Mouse (Mus musculus) neutrophil, adult 83 days (primary cell): ENCODE results near the gene Gm10912. TPM values are rescaled to one million over a fixed set of nuclear protein-coding genes. Genes with fewer than 3 reads are reported as not detected.

ENCODE experiments used
- total RNA-seq, 2 experiments: library from RNA; stranded (reverse); gene quantifications; one replicate each; pipeline ENCODE4 v1.2.4; 2023

Gm10912 gene
- total RNA-seq, result not detected

GRCm38 (mm10) chr2:104065526-104065925 is at the start of gene Gm10912:
Gene Gm10912, plus strand, starts transcription at chr2:104065826.

GRCm38 (mm10) chr2:104027458-104028138 is 38.0 kb upstream of the Gm10912 start, which contains the start of gene Fbxo3:
Gene Fbxo3, plus strand, starts transcription at chr2:104027721.

GRCm38 (mm10) chr2:104028139-104028723 is 37.4 kb upstream of the Gm10912 start, which contains the start of gene 4931422A03Rik:
Gene 4931422A03Rik, minus strand, starts transcription at chr2:104028361.

GRCm38 (mm10) chr2:104068450-104068849 is 2.8 kb downstream of the Gm10912 start, which contains the start of gene Gm10799:
Gene Gm10799, minus strand, starts transcription at chr2:104068550.

GRCm38 (mm10) chr2:104069704-104070185 is 4.1 kb downstream of the Gm10912 start, which contains the start of gene Cd59b:
Gene Cd59b, plus strand, starts transcription at chr2:104069849.

GRCm38 (mm10) chr2:104095741-104096213 is 30.2 kb downstream of the Gm10912 start, which contains the start of gene Cd59a:
Gene Cd59a, plus strand, starts transcription at chr2:104095801.

Other genes with a start within 250 kb of the Gm10912 start
- gene Lmo2, start 107.8 kb upstream of the Gm10912 start, total RNA-seq, result 10 to 100 TPM; 89.4 to 90.2 TPM
- gene Fbxo3, start 38.1 kb upstream of the Gm10912 start, total RNA-seq, result 10 to 100 TPM; 34.6 to 35.7 TPM
- gene 4931422A03Rik, start 37.5 kb upstream of the Gm10912 start, total RNA-seq, result not detected
- not detected for gene Gm10799, start 2.7 kb downstream of the Gm10912 start, total RNA-seq
- 1 to 10 TPM in 1 of 2 experiments, not detected in 1; 1.9 TPM for gene Cd59b, start 4.0 kb downstream of the Gm10912 start, total RNA-seq
- gene Cd59a, start 30.0 kb downstream of the Gm10912 start, total RNA-seq, result 1 to 10 TPM in 1 of 2 experiments, under 1 TPM in 1; 0.71 to 1.4 TPM
- not detected for gene A930018P22Rik, start 56.9 kb downstream of the Gm10912 start, total RNA-seq